Mouse (Mus musculus) liver, adult (tissue): ENCODE measurements around the gene Afg1l.

Source experiments
- GATA4 ChIP-seq: IDR thresholded peaks from 2 replicates; pipeline ENCODE4 v1.6.1; 2014; ENCODE audit warnings: mild to moderate bottlenecking, low read length; ENCODE audit not compliant: insufficient replicate concordance

Afg1l gene

DNA sequence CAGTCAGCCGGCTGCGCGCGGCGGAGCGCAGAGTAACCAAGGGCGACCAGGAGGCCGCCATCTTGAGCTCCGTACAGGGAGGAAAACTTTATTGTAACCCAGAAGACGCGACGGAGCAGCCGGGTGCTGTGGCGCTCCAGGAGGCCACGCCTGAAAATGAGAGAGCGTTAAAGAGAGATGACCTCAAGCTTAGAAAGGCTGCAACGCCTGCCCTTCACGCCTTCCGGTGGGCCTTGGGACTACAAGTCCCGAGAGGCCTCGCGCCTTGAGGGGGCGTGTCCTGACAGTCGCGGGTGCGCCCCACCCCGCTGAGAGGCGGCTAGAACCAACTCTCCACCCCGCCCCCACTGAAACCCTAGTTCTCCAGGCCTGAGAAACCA is at the start of gene Afg1l:
TSS of gene Afg1l (minus strand) at position 225 of the 380 bp plus-strand sequence.
- peak; percentile 29; the same call in 1 of the 2 replicates for TF ChIP-seq GATA4

DNA sequence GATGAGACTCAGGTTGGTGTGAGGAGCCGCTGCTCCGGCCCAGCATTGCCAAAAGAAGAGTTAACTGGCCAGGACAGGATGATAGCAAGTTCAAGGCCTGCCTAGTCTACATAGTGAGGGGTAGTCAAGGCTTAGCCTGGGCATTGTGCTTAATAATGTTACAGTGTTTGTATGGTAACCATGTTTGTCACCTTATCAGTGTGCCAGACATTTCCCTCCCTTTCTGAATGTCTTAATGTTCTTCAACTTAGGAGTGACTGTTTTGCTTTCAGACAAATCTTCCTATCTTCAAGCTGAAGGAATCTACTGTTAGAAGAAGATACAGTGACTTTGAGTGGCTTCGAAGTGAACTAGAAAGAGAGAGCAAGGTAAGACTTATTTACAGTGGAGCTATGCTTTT is 47.3 kb upstream of the Afg1l start:
- no peak for TF ChIP-seq GATA4

DNA sequence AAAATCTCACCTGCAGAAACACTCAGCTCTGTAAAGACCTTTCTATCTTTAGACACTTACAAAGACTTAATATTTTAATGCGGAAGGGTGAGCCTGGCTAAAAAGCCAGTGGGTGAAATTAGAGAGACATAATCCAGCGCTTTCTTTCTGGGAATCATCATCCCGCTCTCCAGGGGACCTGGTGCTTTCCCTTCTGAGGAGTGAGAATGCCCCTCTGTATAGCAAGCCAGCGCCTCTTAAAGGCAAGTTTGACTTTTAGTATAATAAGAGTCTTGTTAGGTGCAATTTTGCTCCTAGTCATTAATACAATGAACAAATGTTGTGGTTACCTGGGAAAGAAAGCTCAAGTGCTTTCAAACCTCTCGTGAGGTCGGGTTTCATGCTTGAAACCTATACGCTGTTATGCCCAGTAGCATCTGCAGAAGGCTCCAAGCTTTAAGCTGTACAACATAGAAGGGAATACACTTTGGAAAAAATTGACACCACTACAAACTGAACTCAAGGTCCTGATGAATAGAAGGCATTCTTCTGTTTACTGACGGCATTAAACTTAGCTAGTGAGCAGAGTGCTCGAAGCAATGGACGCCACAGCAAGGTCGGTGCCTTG is 45.3 kb upstream of the Afg1l start:
- TF ChIP-seq GATA4: no peak

- no peak for TF ChIP-seq GATA4
Measured at GRCm38 (mm10) chr10:42522912-42523311, 44.5 kb upstream of the Afg1l start.

DNA sequence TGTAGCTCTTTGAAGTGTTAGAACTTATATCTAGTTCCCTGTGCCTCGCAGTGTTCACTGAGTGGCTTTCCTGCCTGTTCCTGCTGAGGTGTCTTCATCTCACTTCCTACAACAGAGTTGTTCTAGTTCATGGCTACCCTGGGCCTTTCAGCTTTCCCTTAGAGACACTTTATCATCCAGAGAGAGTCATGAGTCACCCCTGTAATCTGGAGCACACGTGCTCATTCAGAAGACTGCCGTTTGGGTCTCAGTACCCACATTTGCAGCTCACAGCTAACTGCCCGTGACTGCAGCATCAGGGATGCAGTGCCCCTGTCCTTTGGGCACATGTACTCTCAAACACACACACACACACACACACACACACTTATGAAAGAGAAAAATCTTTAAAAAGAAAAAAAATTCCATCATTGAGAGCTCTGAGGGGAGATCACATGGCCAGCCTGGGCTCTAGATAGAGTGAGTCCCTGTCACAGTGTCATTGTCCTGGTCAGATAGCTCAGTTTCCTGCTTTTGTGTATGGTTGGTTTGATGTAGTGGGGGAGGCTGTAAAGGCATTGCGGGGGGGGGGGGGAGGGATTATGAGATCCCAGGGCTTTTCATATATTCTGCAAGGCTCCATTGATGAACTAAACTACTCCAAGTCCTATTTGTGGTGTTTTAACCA is 43.1 kb upstream of the Afg1l start:
- peak; percentile 31; the same call in 1 of the 2 replicates for TF ChIP-seq GATA4

DNA sequence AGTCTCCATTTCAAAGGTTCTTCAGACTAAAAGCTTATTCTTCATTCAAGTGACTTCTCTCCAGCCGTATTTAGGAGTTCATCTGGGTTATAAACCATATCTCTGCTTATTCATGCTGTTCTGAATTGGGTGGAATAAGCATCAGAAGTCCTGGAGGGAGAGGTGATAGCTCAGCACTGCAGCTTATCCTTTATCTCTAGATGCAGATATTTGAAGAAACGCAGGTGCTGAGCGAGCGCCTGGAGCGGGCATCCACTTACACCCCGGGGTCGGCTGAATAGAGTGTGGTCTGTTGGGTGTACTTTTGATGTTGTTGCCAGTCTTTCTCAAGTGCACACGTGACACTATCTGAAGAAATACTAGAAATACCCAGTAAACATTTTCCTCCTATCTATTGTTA is 40.0 kb upstream of the Afg1l start:
- no peak for TF ChIP-seq GATA4

DNA sequence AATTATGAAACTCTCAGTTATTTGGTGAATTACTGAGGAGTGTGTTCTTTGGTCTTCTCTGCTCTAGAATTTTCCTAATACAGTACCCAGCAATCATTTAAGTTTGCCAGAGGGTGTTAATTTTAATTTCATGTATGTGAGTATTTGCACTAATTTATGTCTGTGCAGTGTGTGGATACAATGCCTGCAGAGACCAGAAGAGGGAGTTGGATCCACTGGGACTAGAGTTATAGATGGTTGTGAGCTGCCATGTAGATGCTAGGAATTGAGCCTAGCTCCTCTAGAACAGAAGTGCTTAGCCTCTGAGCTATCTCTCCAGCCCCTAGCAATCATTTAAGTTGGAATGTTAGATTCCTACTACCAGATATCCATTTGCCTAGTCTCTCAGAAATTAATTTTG is 35.8 kb upstream of the Afg1l start:
- TF ChIP-seq GATA4: no peak

DNA sequence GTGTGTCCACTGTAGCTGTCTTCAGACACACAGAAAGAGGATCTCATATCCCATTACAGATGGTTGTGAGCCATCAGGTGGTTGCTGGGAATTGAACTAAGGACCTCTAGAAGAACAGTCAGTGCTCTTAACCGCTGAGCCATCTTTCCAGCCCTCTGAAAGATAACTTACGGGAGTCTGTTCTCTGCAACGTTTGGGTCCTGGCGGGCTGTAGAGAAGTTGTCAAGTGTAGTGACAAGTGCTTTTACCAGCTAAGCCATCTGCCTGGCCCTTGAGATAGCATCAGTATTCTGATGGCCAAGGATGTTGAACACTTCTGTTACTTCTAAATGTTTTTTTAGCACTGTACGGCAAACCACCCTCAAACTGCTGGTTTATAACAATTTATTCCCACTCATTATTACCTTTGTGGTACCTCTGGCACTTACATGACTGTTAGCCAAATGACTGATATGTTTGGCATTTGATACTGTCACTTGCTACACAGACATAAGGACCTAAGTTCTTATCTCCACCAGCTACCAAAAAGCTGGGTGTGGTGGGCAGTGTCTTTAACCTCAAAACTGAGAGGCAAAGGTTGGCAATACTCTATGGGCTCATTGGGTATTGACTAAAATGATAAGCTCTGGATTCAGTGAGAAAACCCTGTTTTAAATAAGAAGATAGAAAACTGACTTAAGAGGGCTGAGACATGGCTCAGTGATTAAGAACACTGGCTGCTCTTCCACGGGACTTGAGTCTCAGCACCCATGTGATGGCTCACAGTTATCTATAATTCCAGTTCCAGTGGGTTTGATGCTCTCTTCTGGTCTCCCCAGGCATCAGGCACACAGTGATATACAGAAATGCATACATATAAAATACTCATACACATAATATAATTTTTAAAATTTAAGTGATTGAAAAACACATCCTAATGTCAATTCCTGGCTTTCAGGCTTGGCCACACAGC is 33.1 kb upstream of the Afg1l start:
- no peak for TF ChIP-seq GATA4

DNA sequence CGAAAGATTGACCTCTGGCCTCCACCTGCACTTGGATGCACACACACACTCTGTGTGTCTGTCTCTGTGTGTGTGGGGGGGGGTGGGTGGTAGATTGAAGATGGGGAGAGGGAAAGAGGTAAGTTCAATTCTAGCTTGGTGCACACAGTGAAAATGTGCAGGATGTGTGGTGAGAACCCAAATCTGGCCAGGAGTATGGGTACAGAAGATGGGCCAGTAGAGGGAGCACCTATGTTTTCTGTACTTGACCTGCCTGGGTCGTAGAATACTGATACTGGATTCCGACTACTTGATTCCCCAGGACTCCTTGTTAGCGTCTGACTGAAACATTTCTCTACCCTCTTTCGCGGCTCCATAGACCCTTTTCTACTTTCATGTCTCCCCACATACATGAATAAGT is 31.8 kb upstream of the Afg1l start:
- no peak for TF ChIP-seq GATA4

DNA sequence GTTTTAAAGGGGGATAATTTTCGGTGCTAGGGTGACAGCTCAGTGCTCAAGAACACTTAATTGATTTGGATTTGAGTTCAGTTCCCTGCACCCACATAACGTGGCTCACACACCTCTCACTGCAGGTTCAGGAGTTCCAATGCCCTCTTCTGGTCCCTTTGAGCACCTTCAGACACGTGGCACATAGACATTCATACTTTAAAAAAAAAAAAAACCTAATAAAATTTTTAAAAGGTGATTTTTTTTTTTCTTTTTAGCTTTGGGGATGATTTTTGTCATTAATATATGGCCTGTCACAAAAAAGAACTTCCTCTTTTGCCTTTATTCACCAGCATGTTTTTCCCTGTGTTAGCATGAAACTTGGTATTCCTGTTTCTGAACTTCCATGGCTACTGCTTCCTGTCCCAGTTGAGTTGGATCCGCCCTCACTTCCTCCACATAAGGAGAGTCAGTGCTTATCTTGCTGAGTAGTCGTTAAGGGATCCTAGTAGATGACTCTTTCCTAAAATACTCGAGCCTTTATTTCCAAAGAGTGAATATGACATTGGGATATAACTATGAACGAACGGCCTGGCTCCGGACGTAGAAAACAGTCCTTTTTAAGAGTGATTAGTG is 25.8 kb upstream of the Afg1l start:
- TF ChIP-seq GATA4: no peak; the same call in 1 of the 2 replicates

DNA sequence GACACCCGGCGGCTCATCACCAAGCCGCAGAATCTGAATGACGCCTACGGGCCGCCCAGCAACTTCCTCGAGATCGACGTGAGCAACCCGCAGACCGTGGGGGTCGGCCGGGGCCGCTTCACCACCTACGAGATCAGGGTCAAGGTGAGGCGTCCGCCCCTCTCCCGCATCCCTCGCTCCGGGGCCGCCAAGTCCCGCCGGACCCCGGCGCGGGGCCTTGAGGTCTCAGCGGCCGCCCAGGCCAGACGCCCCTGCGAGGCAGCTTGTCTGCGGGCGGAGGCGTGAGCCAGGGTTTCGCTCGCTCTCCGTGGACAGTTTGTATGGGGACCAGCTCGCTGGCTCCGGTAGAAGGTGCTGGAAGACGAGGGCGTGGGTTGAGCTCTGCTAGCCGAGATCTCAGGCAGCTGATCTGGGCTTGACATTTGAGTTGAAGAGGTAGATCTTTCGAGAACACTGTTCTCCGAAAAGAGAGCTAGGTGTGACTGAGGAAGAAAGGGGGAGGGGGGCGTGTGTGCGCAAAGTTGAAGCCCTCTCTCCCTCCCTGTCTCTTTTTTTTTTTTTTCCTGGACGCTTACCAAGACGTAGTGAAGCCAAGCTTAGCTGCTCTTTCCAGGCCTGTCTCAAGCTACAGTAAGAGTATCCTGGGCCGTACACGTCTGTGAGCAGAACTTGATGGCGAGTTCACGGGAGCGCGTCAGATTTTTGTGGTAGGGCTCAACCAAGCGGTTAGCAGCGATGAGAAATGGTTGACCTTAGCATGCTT is 24.2 kb upstream of the Afg1l start:
- no peak for TF ChIP-seq GATA4

DNA sequence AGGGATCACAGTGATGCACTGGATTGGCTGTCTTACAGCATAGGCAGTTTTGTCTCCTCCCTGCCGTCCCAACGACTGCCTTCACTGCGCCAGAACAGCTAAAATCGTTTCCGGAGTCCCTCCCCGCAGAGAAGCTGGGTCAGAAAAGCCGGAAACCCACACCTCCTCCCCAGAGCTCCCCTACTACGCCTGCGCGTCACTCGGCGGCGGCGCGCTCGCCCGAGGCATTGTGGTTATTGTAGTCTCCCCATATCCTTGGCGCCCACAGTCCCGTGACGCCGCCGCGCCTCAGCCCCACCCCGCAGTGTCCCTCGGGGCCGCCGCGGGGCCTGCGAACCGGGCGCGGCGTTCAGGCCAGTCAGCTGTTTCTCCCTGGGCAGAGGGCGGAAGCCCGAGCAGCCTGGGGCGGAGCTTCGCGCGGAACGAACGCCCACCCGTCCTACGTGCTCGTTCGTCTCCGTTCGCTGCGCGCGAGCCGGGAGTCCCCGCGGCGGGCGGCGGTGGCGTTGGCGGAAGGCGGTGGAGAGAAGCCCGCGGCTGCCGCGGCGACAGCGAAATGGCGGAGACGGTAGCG is 23.5 kb upstream of the Afg1l start, which contains the start of gene Snx3:
TSS of gene Snx3 (plus strand) at position 256 of the 574 bp plus-strand sequence.
- TF ChIP-seq GATA4: no peak; the same call in 1 of the 2 replicates

DNA sequence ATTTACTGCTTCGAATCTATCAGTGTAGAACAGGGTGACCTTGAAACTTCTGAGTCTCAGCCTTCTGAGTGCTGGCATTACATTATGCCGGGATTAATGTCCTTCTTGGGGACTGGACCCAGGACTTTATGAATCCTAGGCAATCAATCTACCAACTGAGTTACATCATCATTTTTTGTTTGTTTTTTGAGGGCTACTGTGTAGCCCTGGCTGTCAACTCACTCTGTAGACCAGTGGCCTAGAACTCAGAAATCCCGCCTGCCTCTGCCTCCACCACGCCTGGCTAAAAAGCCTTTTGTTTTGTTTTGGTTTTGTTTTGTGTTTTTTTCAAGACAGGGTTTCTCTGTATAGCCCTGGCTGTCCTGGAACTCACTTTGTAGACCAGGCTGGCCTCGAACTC is 22.8 kb upstream of the Afg1l start:
- no peak for TF ChIP-seq GATA4

GRCm38 (mm10) chr10:42500611-42501010 is 22.2 kb upstream of the Afg1l start:
- no peak for TF ChIP-seq GATA4

DNA sequence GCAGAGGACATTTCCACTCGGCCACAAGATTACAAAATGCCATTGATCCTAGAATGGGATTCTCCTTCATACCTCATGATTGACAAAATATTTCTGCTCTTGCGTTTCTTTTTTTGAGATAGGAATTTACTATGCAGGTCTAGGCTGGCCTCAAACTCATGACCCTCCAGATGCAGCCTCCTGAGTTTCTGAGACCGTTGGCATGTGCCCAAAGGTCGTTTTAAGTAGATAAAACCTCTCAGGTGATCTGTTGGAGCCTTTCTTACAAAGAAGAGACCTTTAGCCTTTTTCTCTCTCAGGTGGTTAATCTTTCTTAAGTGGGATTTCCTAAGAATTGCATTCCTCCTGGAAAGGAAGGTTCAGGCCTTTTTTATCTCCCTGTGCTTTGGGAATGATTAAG is 14.6 kb upstream of the Afg1l start:
- no peak for TF ChIP-seq GATA4
